Mouse (Mus musculus): Measurements from ENCODE around the gene Morf4l1. TPM values are rescaled to one million over a fixed set of nuclear protein-coding genes. Genes with fewer than 3 reads are reported as not detected.

Gene Morf4l1
- total RNA-seq (2014; rRNA removed) (144 and 161 TPM in 2 replicates), polyA plus RNA-seq (2012; rRNA removed) (56.1 and 67.4 TPM in 2 replicates)

- H3K36me3 ChIP-seq (ENCODE audit: control insufficient read depth, insufficient read depth, low read length): no peaks in the 10 kb centered on the region
- WGBS: under 1% methylated on average over 40 of the region's 40 CpGs
- peak; percentile 84 for DNase-seq (ENCODE audit: extremely low read depth, low read depth, low spot score)
- peaks cover 11% of the 10 kb centered on the region for H3K4me1 ChIP-seq (ENCODE audit: control insufficient read depth, insufficient read depth, low read length)
- no peaks in the 10 kb centered on the region for H3K27me3 ChIP-seq (ENCODE audit: control insufficient read depth, insufficient read depth, low read length)
- peak within 1 kb of the TSS; percentile 86 for H3K4me3 ChIP-seq (ENCODE audit: insufficient read depth, low read depth, low read length)
- peak within 1 kb of the TSS; percentile 86 for H3K27ac ChIP-seq (replicated peaks; ENCODE audit: insufficient read depth, low read depth, low read length)
- TF ChIP-seq CTCF (IDR thresholded peaks at IDR 0.05; ENCODE audit: low read depth, low read length) (no peak), POLR2A (IDR thresholded peaks at IDR 0.05; ENCODE audit: extremely low read depth, insufficient read depth, low read length) (0 out of 2 replicates have a peak, but pooled peaks have one; percentile 43)
- peak within 1 kb of the TSS; percentile 86 for H3K9ac ChIP-seq (ENCODE audit: low read depth, low read length)
- peaks cover 10% of the 10 kb centered on the region; the same call in 1 of the 2 replicates for H3K79me2 ChIP-seq (ENCODE audit: control insufficient read depth, insufficient read depth, low read length)
Measured at GRCm38 (mm10) chr9:90114567-90115307, at the start of gene Morf4l1. Morf4l1 (minus strand) TSS chr9:90114774.

DNA sequence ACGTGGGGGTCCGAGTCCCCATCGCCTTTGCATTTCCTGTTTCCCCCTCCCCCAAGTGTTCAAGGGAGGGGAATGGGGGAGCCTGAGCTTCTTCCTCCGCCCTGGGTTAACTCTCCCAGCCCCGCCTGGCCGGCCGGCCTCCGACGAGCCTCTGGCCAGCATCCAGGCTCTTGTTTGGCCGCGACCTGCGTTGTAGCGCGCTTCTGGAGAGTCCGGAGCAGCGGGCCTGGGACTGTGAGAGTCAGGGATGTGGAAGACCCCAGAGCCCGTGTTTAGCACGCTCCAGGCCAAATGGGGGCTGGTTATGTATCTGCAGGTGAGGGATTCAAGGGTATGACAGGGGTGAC lies 49.1 kb upstream of the Morf4l1 start:
- DNase-seq (ENCODE audit: extremely low read depth, low read depth, low spot score): peak; percentile 61
- Histone ChIP-seq H3K4me1 (ENCODE audit: control insufficient read depth, insufficient read depth, low read length) (peaks cover 13% of the 10 kb centered on the region), H3K36me3 (ENCODE audit: control insufficient read depth, insufficient read depth, low read length) (no peaks in the 10 kb centered on the region), H3K27ac (replicated peaks; ENCODE audit: insufficient read depth, low read depth, low read length) (peak overlapping the region; percentile 47), H3K9ac (ENCODE audit: low read depth, low read length) (peak overlapping the region; percentile 88), H3K27me3 (ENCODE audit: control insufficient read depth, insufficient read depth, low read length) (no peaks in the 10 kb centered on the region), H3K79me2 (ENCODE audit: control insufficient read depth, insufficient read depth, low read length) (no peaks in the 10 kb centered on the region), H3K4me3 (ENCODE audit: insufficient read depth, low read depth, low read length) (peak overlapping the region; percentile 95)
- no peak for TF ChIP-seq POLR2A (IDR thresholded peaks at IDR 0.05; ENCODE audit: extremely low read depth, insufficient read depth, low read length)
- TF ChIP-seq CTCF (IDR thresholded peaks at IDR 0.05; ENCODE audit: low read depth, low read length): no peak
- WGBS: 3% methylated on average over 18 of the region's 18 CpGs

DNA sequence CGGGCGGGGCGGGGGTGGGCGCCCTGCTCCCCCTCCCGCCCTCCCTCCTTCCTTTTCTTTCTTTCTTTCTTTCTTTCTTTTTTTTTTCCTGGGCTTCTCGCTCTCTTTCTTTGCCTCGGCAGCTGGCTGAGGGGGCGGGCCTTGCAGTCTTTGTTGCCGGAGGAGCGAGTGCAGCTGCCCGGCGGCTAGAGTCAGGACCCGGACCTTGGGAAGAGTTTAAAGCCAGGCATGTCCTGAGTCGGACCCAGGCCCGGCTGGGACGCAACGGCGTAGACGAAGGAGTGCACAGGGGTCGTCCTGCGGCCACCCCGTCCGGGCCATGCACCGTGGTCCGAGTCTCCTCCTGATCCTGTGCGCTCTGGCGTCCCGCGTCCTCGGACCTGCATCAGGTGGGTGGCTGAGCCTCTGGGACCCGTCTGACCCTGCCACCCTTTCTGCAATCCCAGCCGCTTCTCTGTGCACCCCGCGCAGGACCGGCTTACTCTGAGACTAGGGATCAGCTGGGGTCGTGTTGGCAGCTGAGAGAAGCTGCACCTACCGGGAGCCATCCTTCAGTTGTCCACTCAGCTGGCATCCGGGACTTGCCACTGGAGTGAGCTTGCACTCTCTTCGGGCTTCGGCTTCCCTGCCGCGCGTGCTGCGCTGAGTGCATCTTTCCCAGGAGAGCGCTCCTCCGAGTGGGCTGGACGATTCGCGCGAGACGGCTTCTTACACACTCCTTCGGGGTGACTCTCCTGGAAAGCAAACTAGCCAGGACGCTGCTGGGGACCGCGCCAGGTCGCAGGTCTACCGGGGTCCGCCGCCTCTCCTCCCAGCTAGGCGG lies 48.6 kb upstream of the Morf4l1 start, which contains the start of gene Adamts7:
Gene Adamts7, plus strand, starts transcription at position 144 of the 823 bp plus-strand sequence.
- peak within 1 kb of the TSS; percentile 95 for H3K4me3 ChIP-seq (ENCODE audit: insufficient read depth, low read depth, low read length)
- no peaks in the 10 kb centered on the region for H3K79me2 ChIP-seq (ENCODE audit: control insufficient read depth, insufficient read depth, low read length)
- no peaks in the 10 kb centered on the region for H3K27me3 ChIP-seq (ENCODE audit: control insufficient read depth, insufficient read depth, low read length)
- H3K36me3 ChIP-seq (ENCODE audit: control insufficient read depth, insufficient read depth, low read length): no peaks in the 10 kb centered on the region
- H3K4me1 ChIP-seq (ENCODE audit: control insufficient read depth, insufficient read depth, low read length): peaks cover 13% of the 10 kb centered on the region
- H3K9ac ChIP-seq (ENCODE audit: low read depth, low read length): peak within 1 kb of the TSS; percentile 88
- peak within 1 kb of the TSS; percentile 47 for H3K27ac ChIP-seq (replicated peaks; ENCODE audit: insufficient read depth, low read depth, low read length)
- TF ChIP-seq POLR2A (IDR thresholded peaks at IDR 0.05; ENCODE audit: extremely low read depth, insufficient read depth, low read length) (0 out of 2 replicates have a peak, but pooled peaks have one; percentile 10), CTCF (IDR thresholded peaks at IDR 0.05; ENCODE audit: low read depth, low read length) (no peak)
- under 1% methylated on average over 55 of the region's 60 CpGs for WGBS
- DNase-seq (ENCODE audit: extremely low read depth, low read depth, low spot score): peak; percentile 35

DNA sequence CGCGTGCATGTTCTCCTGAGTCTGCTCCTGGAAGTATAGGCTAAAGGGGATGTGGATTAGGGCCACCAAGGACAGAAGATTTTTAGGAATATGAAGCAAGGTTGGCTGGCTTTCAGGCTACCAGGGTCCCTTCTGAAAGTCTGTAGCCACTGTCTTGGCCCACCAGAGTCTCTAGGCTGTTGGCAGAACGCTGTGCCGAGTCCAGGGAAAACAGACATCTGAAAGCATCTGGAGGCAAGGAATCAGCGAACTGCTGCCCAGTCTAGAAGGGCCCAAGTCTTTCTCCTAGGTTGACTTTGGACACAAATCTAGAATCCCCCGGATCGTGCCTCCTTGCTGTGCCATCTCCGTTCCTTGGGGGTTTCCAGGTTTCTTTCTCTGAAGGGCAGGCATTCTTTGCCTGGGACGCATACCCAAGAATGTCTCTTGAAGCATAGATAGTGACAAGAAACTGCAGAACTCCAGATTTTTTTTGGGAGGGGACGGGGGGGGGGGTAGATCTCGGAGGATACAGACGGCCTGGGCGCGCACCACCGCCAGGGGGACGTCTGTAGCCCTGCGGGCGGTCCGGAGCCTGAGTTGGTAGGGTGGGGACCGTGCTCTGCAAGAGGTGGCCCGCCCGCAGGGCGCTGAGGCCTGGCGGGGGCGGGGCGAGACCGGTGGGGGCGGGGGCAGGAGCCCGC lies 47.8 kb upstream of the Morf4l1 start:
- H3K27me3 ChIP-seq (ENCODE audit: control insufficient read depth, insufficient read depth, low read length): no peaks in the 10 kb centered on the region
- H3K79me2 ChIP-seq (ENCODE audit: control insufficient read depth, insufficient read depth, low read length): no peaks in the 10 kb centered on the region
- TF ChIP-seq POLR2A (IDR thresholded peaks at IDR 0.05; ENCODE audit: extremely low read depth, insufficient read depth, low read length) (no peak), CTCF (IDR thresholded peaks at IDR 0.05; ENCODE audit: low read depth, low read length) (peak; percentile 54)
- peaks cover 13% of the 10 kb centered on the region for H3K4me1 ChIP-seq (ENCODE audit: control insufficient read depth, insufficient read depth, low read length)
- DNase-seq (ENCODE audit: extremely low read depth, low read depth, low spot score): peak; percentile 19
- H3K36me3 ChIP-seq (ENCODE audit: control insufficient read depth, insufficient read depth, low read length): no peaks in the 10 kb centered on the region
- no peak overlapping the region for H3K27ac ChIP-seq (replicated peaks; ENCODE audit: insufficient read depth, low read depth, low read length)
- H3K4me3 ChIP-seq (ENCODE audit: insufficient read depth, low read depth, low read length): no peak overlapping the region; the same call in 1 of the 2 replicates
- no peak overlapping the region for H3K9ac ChIP-seq (ENCODE audit: low read depth, low read length)
- WGBS: 28% methylated on average over 21 of the region's 29 CpGs

- H3K36me3 ChIP-seq (ENCODE audit: control insufficient read depth, insufficient read depth, low read length): no peaks in the 10 kb centered on the region
- 72% methylated on average over 5 of the region's 5 CpGs for WGBS
- no peaks in the 10 kb centered on the region for H3K27me3 ChIP-seq (ENCODE audit: control insufficient read depth, insufficient read depth, low read length)
- no peak overlapping the region for H3K27ac ChIP-seq (replicated peaks; ENCODE audit: insufficient read depth, low read depth, low read length)
- no peak for DNase-seq (ENCODE audit: extremely low read depth, low read depth, low spot score)
- no peaks in the 10 kb centered on the region for H3K79me2 ChIP-seq (ENCODE audit: control insufficient read depth, insufficient read depth, low read length)
- H3K4me1 ChIP-seq (ENCODE audit: control insufficient read depth, insufficient read depth, low read length): no peaks in the 10 kb centered on the region
- H3K4me3 ChIP-seq (ENCODE audit: insufficient read depth, low read depth, low read length): no peak overlapping the region
- TF ChIP-seq POLR2A (IDR thresholded peaks at IDR 0.05; ENCODE audit: extremely low read depth, insufficient read depth, low read length) (no peak), CTCF (IDR thresholded peaks at IDR 0.05; ENCODE audit: low read depth, low read length) (no peak)
- H3K9ac ChIP-seq (ENCODE audit: low read depth, low read length): no peak overlapping the region
Measured at GRCm38 (mm10) chr9:90146869-90147268, 32.3 kb upstream of the Morf4l1 start.

Data from liver, adult 2 months (tissue).